Mouse (Mus musculus): ENCODE data around the gene Mecom.

GRCm38 (mm10) chr3:30226928-30227370 is 320.9 kb downstream of the Mecom start:
- TF ChIP-seq CTCF (conservative IDR thresholded peaks at IDR 0.05; ENCODE audit: low read length) (no peak), POU5F1 (IDR thresholded peaks at IDR 0.05; ENCODE audit: borderline replicate concordance, low read length) (no peak), NANOG (IDR thresholded peaks at IDR 0.05; ENCODE audit: borderline replicate concordance, low read length) (no peak)

All from E14TG2a.4 (cell line).